Mouse (Mus musculus) mouse trophoblast stem cell (cell line): ENCODE data around the gene Xpo6.

ENCODE experiments used
- in situ Hi-C, 2 experiments: fragments of 300-500 bp; cut with MseI, MboI; formaldehyde crosslinking; loops; 2 replicates in 1 of 2; 3 replicates in 1 of 2; pipeline ENCODE4 v1.15.1; 2025

Xpo6 gene

GRCm38 (mm10) chr7:126200178-126200996 lies at the start of gene Xpo6:
Gene Xpo6 (minus strand): TSS chr7:126200501.
- in situ Hi-C loops: no loop called here

DNA sequence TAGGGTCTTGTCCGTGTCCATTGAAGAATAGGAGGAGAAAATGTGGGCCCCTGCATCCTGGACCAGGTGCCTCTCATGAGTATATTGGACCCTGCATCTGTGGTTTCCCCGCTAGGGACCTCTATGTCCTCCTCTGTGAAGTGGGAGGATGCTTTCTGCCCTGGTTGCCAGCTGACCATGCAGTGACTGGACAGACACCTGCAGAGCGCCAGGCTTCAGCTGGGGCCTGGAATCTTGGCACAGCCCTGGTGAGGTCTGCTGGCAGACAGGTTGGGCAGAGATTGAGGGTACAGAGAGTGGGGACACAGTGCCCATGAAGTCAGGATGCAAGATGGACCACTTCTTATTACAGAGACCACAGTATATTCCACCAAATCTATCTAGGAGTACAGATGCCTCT lies 49.7 kb upstream of the Xpo6 start:
- in situ Hi-C loops: loop anchor here in 1 of 2 experiments (10.0 kb wide), 1 partner anchor 125 kb away; the partner anchor contains the start of gene Spns1

DNA sequence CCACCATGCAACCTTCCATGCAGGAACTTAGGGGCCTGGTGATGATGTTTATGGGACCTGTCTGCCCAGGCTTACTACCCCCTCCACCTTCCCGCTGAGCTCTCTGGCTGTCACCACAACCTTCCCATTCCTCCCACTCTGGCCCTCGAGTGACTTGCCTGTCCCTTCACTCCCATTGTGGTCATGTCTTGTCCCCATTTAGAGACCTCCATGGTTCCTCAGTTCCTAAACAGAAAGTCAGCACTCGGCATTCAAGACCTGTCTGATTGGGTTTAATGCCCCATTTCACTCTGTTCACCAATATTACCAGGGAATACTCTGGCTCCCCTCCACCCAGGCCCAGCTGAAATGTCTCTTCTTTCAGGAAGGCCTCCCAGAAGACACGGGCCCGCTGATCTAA lies 48.8 kb upstream of the Xpo6 start:
- in situ Hi-C loops: no loop called here

DNA sequence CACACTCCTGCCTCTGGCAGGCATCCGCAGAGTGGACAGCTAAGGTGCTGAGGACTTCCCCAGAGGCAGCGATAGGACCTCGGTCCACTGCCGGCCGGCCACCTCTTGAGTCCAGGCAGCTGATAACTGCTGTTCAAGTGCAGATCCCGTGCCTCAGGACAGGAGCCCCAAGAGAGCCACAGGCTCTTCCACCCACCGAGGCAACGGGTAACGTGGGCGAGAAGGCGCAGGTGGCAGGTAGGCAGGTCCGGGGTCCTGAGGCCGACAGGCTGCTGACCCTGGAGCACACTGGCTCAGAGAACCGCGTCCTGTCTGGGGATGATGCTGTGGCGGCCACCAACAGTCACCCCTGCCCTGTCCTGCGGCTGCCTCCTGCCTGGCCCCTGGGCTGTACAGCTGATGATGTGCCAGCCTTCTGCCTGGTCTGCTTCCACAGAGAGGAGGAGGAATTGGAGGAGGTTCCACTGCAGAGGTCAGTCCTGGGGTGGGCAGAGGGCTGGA lies 48.4 kb upstream of the Xpo6 start:
- in situ Hi-C loops: no loop called here

GRCm38 (mm10) chr7:126248088-126248487 lies 47.8 kb upstream of the Xpo6 start:
- in situ Hi-C loops: no loop called here

DNA sequence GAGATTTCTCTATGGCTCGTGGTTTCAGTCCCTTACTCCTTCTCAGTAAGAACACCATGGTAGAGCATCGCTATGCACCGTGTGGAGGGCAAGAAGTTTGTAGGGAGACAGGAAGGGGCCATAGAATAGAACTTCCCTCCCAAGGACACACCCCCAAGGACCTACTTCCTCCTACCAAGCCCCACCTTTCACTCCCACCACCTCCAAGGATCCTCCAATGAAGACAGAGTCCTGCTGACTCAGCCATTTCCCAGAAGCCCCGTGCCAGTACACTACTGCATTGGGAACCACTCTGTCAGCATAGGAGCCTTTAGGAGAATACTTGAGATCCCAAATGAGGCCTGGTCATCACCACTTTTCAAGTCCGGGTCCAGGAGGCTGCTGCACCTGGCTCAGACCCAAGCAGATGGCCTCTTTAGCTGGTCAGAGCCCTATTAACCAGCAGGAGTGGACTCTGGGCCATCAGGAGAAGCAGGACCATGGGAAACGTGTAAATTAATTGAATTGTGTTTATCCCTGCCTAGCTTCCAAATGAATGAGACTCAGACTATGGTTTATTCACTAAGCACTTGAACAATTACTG lies 44.0 kb upstream of the Xpo6 start:
- in situ Hi-C loops: no loop called here

- in situ Hi-C loops: no loop called here
Observed at GRCm38 (mm10) chr7:126240814-126241360, 40.6 kb upstream of the Xpo6 start.

GRCm38 (mm10) chr7:126236794-126237192 lies 36.5 kb upstream of the Xpo6 start:
- in situ Hi-C loops: no loop called here

DNA sequence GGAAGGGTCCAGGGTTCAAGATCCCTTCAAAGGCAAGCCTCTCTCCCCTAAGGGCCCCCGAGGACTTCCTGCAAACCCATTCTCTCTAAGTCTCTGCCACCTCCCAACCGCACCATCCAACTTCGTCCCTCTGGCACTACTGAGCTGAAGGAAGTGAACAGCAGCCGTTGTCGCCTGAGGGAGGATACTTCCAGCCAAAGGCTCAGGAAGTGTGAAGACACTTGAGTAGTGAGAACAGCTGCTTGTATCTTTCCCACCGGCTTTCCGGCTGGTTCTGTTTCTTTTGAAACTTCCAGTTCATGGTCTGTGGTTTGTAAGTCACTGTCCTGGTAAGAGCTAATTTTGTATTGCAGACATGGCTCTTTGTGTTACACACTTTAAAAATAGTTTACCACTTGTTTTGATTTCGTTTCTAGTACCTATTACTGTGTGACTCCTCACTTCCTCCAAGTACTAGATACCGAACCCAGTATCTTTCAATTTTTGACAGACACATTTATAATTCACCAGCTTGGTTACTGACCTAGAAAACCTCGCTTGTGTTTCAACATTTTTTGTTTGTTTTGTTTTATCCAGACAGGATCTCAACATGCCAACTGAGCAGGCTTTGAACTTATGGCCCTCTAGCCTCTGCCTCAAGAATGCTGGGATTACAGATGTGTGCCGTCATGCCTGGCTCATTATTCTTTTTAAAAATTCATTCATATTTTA lies 35.9 kb upstream of the Xpo6 start:
- in situ Hi-C loops: no loop called here

- in situ Hi-C loops: no loop called here
Observed at GRCm38 (mm10) chr7:126234611-126235010, 34.3 kb upstream of the Xpo6 start.

- in situ Hi-C loops: no loop called here
Observed at GRCm38 (mm10) chr7:126232345-126233071, 32.2 kb upstream of the Xpo6 start.

DNA sequence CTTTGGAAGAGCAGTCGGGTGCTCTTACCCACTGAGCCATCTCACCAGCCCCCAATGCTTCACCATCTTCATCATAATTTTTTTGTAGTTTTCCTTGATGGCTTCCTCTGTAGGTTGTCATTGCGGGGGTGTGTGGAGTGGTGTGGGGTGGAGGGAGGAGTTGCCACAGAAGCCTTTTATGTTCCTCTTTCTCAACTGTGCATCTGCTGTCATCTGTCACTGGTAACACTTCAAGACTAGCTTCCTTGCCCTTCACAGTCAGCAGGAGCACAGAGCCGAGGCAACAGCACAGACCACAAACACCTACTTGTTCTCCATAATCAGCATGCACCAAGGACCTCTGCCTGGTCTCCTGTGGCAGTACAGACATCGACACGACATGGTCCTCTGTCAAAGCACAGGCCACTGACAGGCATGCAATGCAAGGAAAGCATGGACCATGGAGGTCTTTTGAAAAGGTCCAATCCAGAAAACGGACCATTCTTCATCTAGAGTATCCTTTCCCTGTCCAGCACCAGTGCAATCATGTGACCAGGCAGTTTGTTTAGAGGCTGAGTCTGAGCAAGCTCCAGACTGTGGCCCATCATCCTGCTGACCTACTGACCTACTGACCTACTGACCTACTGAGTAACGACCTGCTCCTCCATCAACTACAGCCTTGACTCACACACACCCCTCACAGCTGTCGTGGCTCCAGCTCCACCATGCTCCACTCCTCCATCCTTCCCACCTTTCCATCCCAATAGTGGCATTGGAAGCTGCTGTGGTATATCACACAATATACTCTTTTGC lies 30.3 kb upstream of the Xpo6 start:
- in situ Hi-C loops: no loop called here

- in situ Hi-C loops: no loop called here
Observed at GRCm38 (mm10) chr7:126226136-126226535, 25.8 kb upstream of the Xpo6 start.

GRCm38 (mm10) chr7:126222753-126223152 lies 22.5 kb upstream of the Xpo6 start:
- in situ Hi-C loops: no loop called here

DNA sequence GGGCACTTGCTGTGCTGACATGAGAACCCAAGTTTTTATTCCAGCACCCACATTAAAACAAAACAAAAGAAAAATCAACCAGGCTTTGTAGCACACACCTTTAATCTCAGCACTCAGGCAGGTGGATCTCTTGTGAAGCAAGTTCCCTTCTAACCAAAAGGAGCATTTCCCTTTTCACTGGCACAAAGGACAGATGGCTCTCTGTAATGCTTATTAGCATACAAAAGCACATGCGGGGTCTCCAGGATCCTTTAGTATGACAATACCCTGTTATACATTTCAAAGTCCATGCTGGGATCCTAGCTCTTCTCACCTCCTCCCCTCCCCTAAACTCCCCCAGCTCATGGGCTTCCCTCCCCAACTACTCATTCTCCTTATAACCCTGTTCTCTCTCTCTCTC lies 20.3 kb upstream of the Xpo6 start:
- in situ Hi-C loops: no loop called here

- in situ Hi-C loops: no loop called here
Observed at GRCm38 (mm10) chr7:126218311-126218710, 18.0 kb upstream of the Xpo6 start.

GRCm38 (mm10) chr7:126216867-126217266 lies 16.6 kb upstream of the Xpo6 start:
- in situ Hi-C loops: no loop called here

- in situ Hi-C loops: no loop called here
Observed at GRCm38 (mm10) chr7:126210856-126211255, 10.6 kb upstream of the Xpo6 start.

DNA sequence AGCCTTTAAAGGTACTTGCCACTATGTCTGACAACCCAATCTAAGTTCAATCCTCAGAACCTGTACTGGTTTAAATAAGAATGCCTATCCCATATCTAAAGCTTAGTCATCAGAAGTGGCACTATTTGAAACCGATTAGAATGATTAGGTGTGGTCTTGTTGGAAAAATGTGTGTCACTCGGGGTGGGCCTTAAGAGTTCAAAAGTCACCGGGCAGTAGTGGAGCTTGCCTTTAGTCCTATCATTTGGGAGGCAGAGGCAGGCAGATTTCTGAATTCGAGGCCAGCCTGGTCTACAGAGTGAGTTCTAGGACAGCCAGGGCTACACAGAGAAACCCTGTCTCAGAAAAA lies 670 bp upstream of the Xpo6 start:
- in situ Hi-C loops: no loop called here

- in situ Hi-C loops: no loop called here
Observed at GRCm38 (mm10) chr7:126199691-126200102, 604 bp downstream of the Xpo6 start.

DNA sequence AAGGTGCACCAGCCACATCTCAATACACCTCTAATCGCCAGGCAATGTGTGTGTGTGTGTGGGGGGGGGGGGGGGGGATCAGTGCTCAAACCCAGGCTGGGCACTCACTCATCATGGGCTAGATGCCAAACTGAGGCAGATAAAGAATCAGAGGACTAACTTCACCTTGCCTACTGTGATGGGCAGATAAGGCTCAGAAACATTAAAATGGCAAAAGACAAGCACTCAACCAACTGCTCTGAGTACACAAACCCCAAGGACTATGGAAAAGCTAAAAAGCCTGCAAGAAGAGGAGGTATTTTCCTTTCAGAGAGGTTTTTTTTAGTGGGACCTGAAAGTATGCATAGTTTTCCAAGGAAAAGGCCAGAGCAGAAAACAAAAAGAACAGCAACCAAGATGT lies 1.4 kb downstream of the Xpo6 start:
- in situ Hi-C loops: no loop called here
